19 mouse cellular contexts compared by ENCODE assay signal in genomic region chr9:37429326-37429725, GRCm38 (mm10). TPM values are rescaled to one million over a fixed set of nuclear protein-coding genes. Genes with fewer than 3 reads are reported as not detected.
DNase-seq lines count a peak whose midpoint lies in the region; ATAC-seq and TF ChIP-seq lines count a peak whose summit lies in the region.
"Had no signal": no experiment of that assay in that cellular context is flagged by ENCODE, and none has a peak within 500 bp of the region (broad histone marks: within the 10 kb centered on the region; RNA-seq: fewer than 3 reads in every experiment).

No protein-coding gene starts in this region.

- H3K4me1 ChIP-seq in hindbrain, embryonic 16.5 days (ENCODE audit: control insufficient read depth, insufficient read depth, low read depth, low read length), result peaks cover 8% of the 10 kb centered on the region
- H3K4me1 ChIP-seq in kidney, embryonic 16.5 days (ENCODE audit: insufficient read depth, low read length), result peaks cover 15% of the 10 kb centered on the region

- DNase-seq in layer of hippocampus, adult 2 months (ENCODE audit: low spot score in 2 of 2), result peak in 1 of 2 experiments; percentile 10
- no peak for DNase-seq in layer of hippocampus, postnatal 36 days
- peak; percentile 14 to 50 for DNase-seq in urinary bladder, postnatal 4 days (ENCODE audit: low spot score in 2 of 2)
- DNase-seq in urinary bladder, postnatal 14 days (ENCODE audit: low spot score), result no peak
- DNase-seq in adrenal gland, postnatal 14 days, result no peak
- DNase-seq: adrenal gland, postnatal 10 days; cerebellum, adult 9-10 months; gastrocnemius, postnatal 36 days; layer of hippocampus, adult 9-11 months; liver; lung, embryonic 14.5 days; thymus, postnatal 14 days had no signal

- no peak for ATAC-seq in hindbrain, embryonic 16.5 days
- ATAC-seq in kidney, embryonic 16.5 days (ENCODE audit: low FRiP score, low TSS enrichment), result no peak
- ATAC-seq: forebrain, embryonic 13.5 days; intestine, embryonic 15.5 days had no signal

- H3K27ac ChIP-seq in layer of hippocampus, adult 2 months, result peak overlapping the region; percentile 73
- no peak overlapping the region for H3K27ac ChIP-seq in hindbrain, embryonic 16.5 days (ENCODE audit: low read depth, low read length)
- H3K27ac ChIP-seq in kidney, embryonic 16.5 days (ENCODE audit: low read length), result no peak overlapping the region
- H3K27ac ChIP-seq: forebrain, embryonic 13.5 days; intestine, embryonic 15.5 days; kidney, postnatal 0 days had no signal

- peak overlapping the region; percentile 10; the same call in 1 of the 2 replicates for H3K9ac ChIP-seq in hindbrain, embryonic 16.5 days (ENCODE audit: low read depth, low read length)
- H3K9ac ChIP-seq in kidney, embryonic 16.5 days (replicated peaks; ENCODE audit: low read length), result no peak overlapping the region
- H3K9ac ChIP-seq: forebrain, embryonic 13.5 days; intestine, embryonic 15.5 days; lung, embryonic 14.5 days had no signal

- H3K36me3 ChIP-seq in hindbrain, embryonic 16.5 days (ENCODE audit: control insufficient read depth, insufficient read depth, low read length), result no peaks in the 10 kb centered on the region
- no peaks in the 10 kb centered on the region for H3K36me3 ChIP-seq in kidney, embryonic 16.5 days (ENCODE audit: insufficient read depth, low read length)
- H3K36me3 ChIP-seq: intestine, embryonic 15.5 days had no signal

- WGBS in hindbrain, embryonic 16.5 days, result 16% methylated on average over 26 of the region's 26 CpGs
- WGBS in kidney, embryonic 16.5 days, result 12% methylated on average over 26 of the region's 26 CpGs

- no peaks in the 10 kb centered on the region for H3K9me3 ChIP-seq in hindbrain, embryonic 16.5 days (ENCODE audit: control insufficient read depth, low read length)
- no peaks in the 10 kb centered on the region for H3K9me3 ChIP-seq in kidney, embryonic 16.5 days (ENCODE audit: low read length)
- H3K9me3 ChIP-seq: forebrain, embryonic 13.5 days; intestine, embryonic 15.5 days had no signal

- TF ChIP-seq CTCF in layer of hippocampus, adult 2 months (conservative IDR thresholded peaks at IDR 0.05), result no peak

- H3K4me3 ChIP-seq in layer of hippocampus, adult 2 months, result no peak overlapping the region
- no peak overlapping the region for H3K4me3 ChIP-seq in hindbrain, embryonic 16.5 days (ENCODE audit: low read length)
- no peak overlapping the region for H3K4me3 ChIP-seq in kidney, embryonic 16.5 days (ENCODE audit: low read length)
- H3K4me3 ChIP-seq: forebrain, embryonic 13.5 days; intestine, embryonic 15.5 days had no signal

- H3K4me2 ChIP-seq in hindbrain, embryonic 16.5 days (ENCODE audit: low read length), result peak overlapping the region; percentile 16; the same call in 1 of the 2 replicates
- H3K4me2 ChIP-seq in kidney, embryonic 16.5 days (replicated peaks; ENCODE audit: low read depth, low read length), result no peak overlapping the region
- H3K4me2 ChIP-seq: forebrain, embryonic 13.5 days; intestine, embryonic 15.5 days; lung, embryonic 14.5 days had no signal

- H3K27me3 ChIP-seq in hindbrain, embryonic 16.5 days (replicated peaks; ENCODE audit: control insufficient read depth, insufficient read depth, low read length), result peaks cover 27% of the 10 kb centered on the region
- peaks cover 73% of the 10 kb centered on the region for H3K27me3 ChIP-seq in kidney, embryonic 16.5 days (ENCODE audit: insufficient read depth, low read length)

RNA-seq across cellular contexts. Expression of gene Robo3, which starts 3.7 kb away (rescaled TPM):
- total RNA-seq in layer of hippocampus, adult 2 months (2021), result 10 to 100 TPM; 14.8 to 19.0 TPM
- 10 to 100 TPM; 13.9 to 14.3 TPM for total RNA-seq in layer of hippocampus, postnatal 36 days (2021)
- 7.3 and 12.1 TPM in 2 replicates for polyA plus RNA-seq in hindbrain, embryonic 16.5 days (2015; fragmentation: Nextera tagmentation; extraction: Ambion mirVana)
- 0.30 and 0.53 TPM in 2 replicates for total RNA-seq in adrenal gland, postnatal 14 days (2021)
- 0.29 and 0.35 TPM in 2 replicates for polyA plus RNA-seq in kidney, embryonic 16.5 days (2015; fragmentation: Nextera tagmentation; extraction: Ambion mirVana)
- total RNA-seq: gastrocnemius, postnatal 36 days; megakaryocyte, adult 5-6 weeks had no signal
- polyA plus RNA-seq: intestine, embryonic 15.5 days had no signal

RNA-seq across cellular contexts. Expression of gene Robo4, which starts 27.6 kb away (rescaled TPM):
- 1 to 10 TPM; 4.9 to 5.8 TPM for total RNA-seq in layer of hippocampus, adult 2 months (2021)
- total RNA-seq in layer of hippocampus, postnatal 36 days (2021), result 1 to 10 TPM; 5.4 to 7.0 TPM
- 5.5 and 8.6 TPM in 2 replicates for polyA plus RNA-seq in hindbrain, embryonic 16.5 days (2015; fragmentation: Nextera tagmentation; extraction: Ambion mirVana)
- total RNA-seq in adrenal gland, postnatal 14 days (2021), result 30.9 and 37.3 TPM in 2 replicates
- 20.1 and 23.8 TPM in 2 replicates for polyA plus RNA-seq in kidney, embryonic 16.5 days (2015; fragmentation: Nextera tagmentation; extraction: Ambion mirVana)
- total RNA-seq: megakaryocyte, adult 5-6 weeks had no signal
- polyA plus RNA-seq: C2C12 had no signal

RNA-seq across cellular contexts. Expression of gene Msantd2, which starts 59.8 kb away (rescaled TPM):
- total RNA-seq in layer of hippocampus, adult 2 months (2021), result 10 to 100 TPM; 20.5 to 25.6 TPM
- total RNA-seq in layer of hippocampus, postnatal 36 days (2021), result 10 to 100 TPM; 21.9 to 27.5 TPM
- 24.4 and 28.9 TPM in 2 replicates for polyA plus RNA-seq in hindbrain, embryonic 16.5 days (2015; fragmentation: Nextera tagmentation; extraction: Ambion mirVana)
- 21.9 and 22.5 TPM in 2 replicates for total RNA-seq in adrenal gland, postnatal 14 days (2021)
- 18.1 and 20.0 TPM in 2 replicates for polyA plus RNA-seq in kidney, embryonic 16.5 days (2015; fragmentation: Nextera tagmentation; extraction: Ambion mirVana)

Comparison
In these comparisons a context has a peak if more than half of its experiments do, and no peak if none do; other contexts are left out.
1. DNase-seq: peak in urinary bladder, postnatal 4 days (2 of 2); none in layer of hippocampus, postnatal 36 days (0 of 2), urinary bladder, postnatal 14 days (single experiment) and adrenal gland, postnatal 14 days (single experiment).